Mouse (Mus musculus) testis, adult 2 months (tissue): ENCODE data around the gene 6030408B16Rik. TPM values are rescaled to one million over a fixed set of nuclear protein-coding genes. Genes with fewer than 3 reads are reported as not detected.

Experiments
- H3K27ac ChIP-seq: fragments of 200-500 bp; 2 replicates; pipeline ENCODE4 v1.5.1; 2012; ENCODE audit warnings: low read depth, low read length; ENCODE audit not compliant: control insufficient read depth, insufficient read depth
- H3K27me3 ChIP-seq: fragments of 200-500 bp; 2 replicates; pipeline ENCODE4 v1.6.1; 2012; ENCODE audit warnings: mild to moderate bottlenecking, low read length, moderate library complexity; ENCODE audit not compliant: control insufficient read depth, insufficient read depth
- H3K36me3 ChIP-seq: fragments of 200-500 bp; 2 replicates; pipeline ENCODE4 v1.6.1; 2012; ENCODE audit warnings: mild to moderate bottlenecking, low read length; ENCODE audit not compliant: control insufficient read depth, insufficient read depth
- H3K4me1 ChIP-seq: fragments of 200-500 bp; 2 replicates; pipeline ENCODE4 v1.6.1; 2012; ENCODE audit warnings: low read length; ENCODE audit not compliant: control insufficient read depth, insufficient read depth
- H3K4me3 ChIP-seq: fragments of 200-500 bp; 2 replicates; pipeline ENCODE4 v1.5.1; 2012; ENCODE audit warnings: low read depth, mild to moderate bottlenecking, low read length, moderate library complexity, mixed read lengths; ENCODE audit not compliant: control insufficient read depth
- CTCF ChIP-seq: fragments of 200-500 bp; IDR thresholded peaks from 2 replicates; pipeline ENCODE4 v1.5.1; 2012; ENCODE audit warnings: low read depth, mild to moderate bottlenecking, inconsistent platforms, low read length, moderate library complexity; ENCODE audit not compliant: control insufficient read depth, insufficient read depth, insufficient replicate concordance
- POLR2A ChIP-seq: fragments of 200-500 bp; IDR thresholded peaks from 2 replicates; pipeline ENCODE4 v1.6.1; 2012; ENCODE audit warnings: low read depth, mild to moderate bottlenecking, inconsistent platforms, low read length, moderate library complexity; ENCODE audit not compliant: control insufficient read depth
- polyA plus RNA-seq: library from polyadenylated mRNA; depleted of rRNA; stranded (reverse); fragments of >200 nt; gene quantifications from 2 replicates; pipeline ENCODE4 v1.2.3, GENCODE M21; 2012

Gene 6030408B16Rik
- polyA plus RNA-seq, 1 experiment, result 10.4 TPM

GRCm38 (mm10) chr15:101252614-101253013 lies 40.4 kb upstream of the 6030408B16Rik start:
- TF ChIP-seq CTCF (no peak), POLR2A (no peak)
- H3K36me3 ChIP-seq, result no peaks in the 10 kb centered on the region
- peaks cover 14% of the 10 kb centered on the region for H3K4me1 ChIP-seq
- no peaks in the 10 kb centered on the region for H3K27me3 ChIP-seq
- H3K4me3 ChIP-seq, result no peak overlapping the region
- no peak overlapping the region for H3K27ac ChIP-seq

GRCm38 (mm10) chr15:101253563-101253885 lies 39.5 kb upstream of the 6030408B16Rik start:
- TF ChIP-seq CTCF, result no peak
- no peak for TF ChIP-seq POLR2A
- H3K27me3 ChIP-seq, result no peaks in the 10 kb centered on the region
- H3K36me3 ChIP-seq, result no peaks in the 10 kb centered on the region
- no peak overlapping the region for H3K27ac ChIP-seq
- H3K4me1 ChIP-seq, result peaks cover 14% of the 10 kb centered on the region
- peak overlapping the region; percentile 33 for H3K4me3 ChIP-seq

- peaks cover 14% of the 10 kb centered on the region for H3K4me1 ChIP-seq
- no peaks in the 10 kb centered on the region for H3K27me3 ChIP-seq
- TF ChIP-seq CTCF, result no peak
- no peak for TF ChIP-seq POLR2A
- H3K4me3 ChIP-seq, result peak within 1 kb of the TSS; percentile 71
- no peak within 1 kb of the TSS for H3K27ac ChIP-seq
- no peaks in the 10 kb centered on the region for H3K36me3 ChIP-seq
Measured at GRCm38 (mm10) chr15:101253886-101254795, 38.9 kb upstream of the 6030408B16Rik start, which contains the start of gene Nr4a1. Nr4a1 (plus strand) TSS chr15:101254269.

- Histone ChIP-seq H3K4me1 (peaks cover 14% of the 10 kb centered on the region), H3K27me3 (no peaks in the 10 kb centered on the region), H3K4me3 (no peak overlapping the region), H3K27ac (no peak overlapping the region), H3K36me3 (no peaks in the 10 kb centered on the region)
- no peak for TF ChIP-seq POLR2A
- TF ChIP-seq CTCF, result no peak
Measured at GRCm38 (mm10) chr15:101255842-101256462, 37.1 kb upstream of the 6030408B16Rik start.

- H3K27ac ChIP-seq, result no peak overlapping the region
- no peaks in the 10 kb centered on the region for H3K27me3 ChIP-seq
- TF ChIP-seq POLR2A (no peak), CTCF (no peak)
- no peak overlapping the region for H3K4me3 ChIP-seq
- H3K36me3 ChIP-seq, result no peaks in the 10 kb centered on the region
- peaks cover 14% of the 10 kb centered on the region for H3K4me1 ChIP-seq
Measured at GRCm38 (mm10) chr15:101256463-101257206, 36.4 kb upstream of the 6030408B16Rik start.

- no peaks in the 10 kb centered on the region for H3K27me3 ChIP-seq
- H3K27ac ChIP-seq, result no peak overlapping the region
- H3K4me1 ChIP-seq, result peaks cover 14% of the 10 kb centered on the region
- no peak for TF ChIP-seq POLR2A
- TF ChIP-seq CTCF, result no peak
- H3K36me3 ChIP-seq, result no peaks in the 10 kb centered on the region
- H3K4me3 ChIP-seq, result no peak overlapping the region
Measured at GRCm38 (mm10) chr15:101258420-101258819, 34.6 kb upstream of the 6030408B16Rik start.

- Histone ChIP-seq H3K4me3 (no peak overlapping the region), H3K36me3 (no peaks in the 10 kb centered on the region), H3K27me3 (no peaks in the 10 kb centered on the region), H3K4me1 (no peaks in the 10 kb centered on the region), H3K27ac (no peak overlapping the region)
- TF ChIP-seq POLR2A (no peak), CTCF (no peak)
Measured at GRCm38 (mm10) chr15:101259922-101260321, 33.1 kb upstream of the 6030408B16Rik start.
